Comparison of ENCODE assay signal across 8 mouse cellular contexts in the genomic region with DNA sequence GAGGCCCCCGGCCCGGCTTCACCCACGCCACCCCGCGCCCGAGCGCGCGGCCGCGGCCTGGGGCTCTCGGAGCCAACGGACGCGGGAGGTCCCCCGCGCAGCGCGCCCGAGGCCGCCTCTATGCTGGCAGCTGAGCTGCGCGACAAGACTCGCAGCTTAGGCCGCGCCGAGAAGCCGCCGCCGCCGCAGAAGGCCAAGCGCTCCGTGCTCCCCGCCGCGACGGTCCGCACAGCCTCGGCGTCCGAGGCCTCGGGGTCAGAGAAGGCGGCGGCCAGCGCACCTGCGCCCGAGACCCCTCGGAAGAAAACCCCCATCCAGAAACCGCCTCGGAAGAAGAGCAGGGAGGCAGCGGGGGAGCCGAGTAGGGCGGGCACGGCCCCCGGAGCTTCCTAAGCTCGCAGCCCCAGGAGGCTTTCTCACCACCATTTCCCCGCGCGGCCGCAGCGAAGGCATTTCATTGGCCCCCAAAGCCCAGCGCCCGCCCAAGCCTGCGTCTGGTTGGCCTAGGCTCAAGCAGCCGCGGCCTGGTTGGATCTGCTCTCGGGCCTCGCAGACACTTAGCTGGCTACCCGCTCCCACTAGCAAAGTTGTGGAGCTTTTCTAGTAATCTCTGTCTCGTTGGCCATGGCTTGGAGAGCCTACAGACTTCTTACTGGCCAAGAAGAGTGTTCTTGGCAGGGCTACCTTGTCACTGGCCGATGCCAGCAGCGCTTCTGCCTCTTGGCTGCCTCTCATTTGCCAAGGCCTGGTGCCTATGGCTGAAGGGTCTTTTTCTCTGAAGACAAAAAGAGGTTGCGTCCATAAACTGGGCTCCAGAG. TPM values are rescaled to one million over a fixed set of nuclear protein-coding genes. Genes with fewer than 3 reads are reported as not detected.
DNase-seq lines count a peak whose midpoint lies in the region; ATAC-seq lines count a peak whose summit lies in the region.

No protein-coding gene starts in this region.

- H3K4me1 ChIP-seq in hindbrain, embryonic 14.5 days (replicated peaks; ENCODE audit: control insufficient read depth, insufficient read depth, low read length): peaks cover 45% of the 10 kb centered on the region

- ATAC-seq in hindbrain, embryonic 14.5 days (ENCODE audit: low FRiP score): peak; percentile 89

- H3K9me3 ChIP-seq in hindbrain, embryonic 14.5 days (ENCODE audit: control insufficient read depth, low read length): no peaks in the 10 kb centered on the region

- peak; percentile 94 for DNase-seq in R1 (ENCODE audit: low read depth, low spot score)
- peak; percentile 92 to 93 for DNase-seq in cerebellum, postnatal 10 days
- DNase-seq in frontal cortex, postnatal 36 days (ENCODE audit: low spot score in 2 of 2): peak; percentile 85 to 90
- peak; percentile 88 for DNase-seq in hindbrain, embryonic 14.5 days (ENCODE audit: low spot score)
- DNase-seq in layer of hippocampus, postnatal 25 days (ENCODE audit: extremely low spot score in 1 of 2, low spot score in 1 of 2): peak; percentile 77 to 81
- DNase-seq in lung, postnatal 10 days: peak; percentile 90
- DNase-seq in retina, adult 2 months (ENCODE audit: low read depth, low spot score): peak; percentile 65
- DNase-seq in thymus, postnatal 14 days: peak; percentile 94

- peak overlapping the region; percentile 81 for H3K27ac ChIP-seq in hindbrain, embryonic 14.5 days

- H3K36me3 ChIP-seq in hindbrain, embryonic 14.5 days (replicated peaks; ENCODE audit: control insufficient read depth, insufficient read depth): no peaks in the 10 kb centered on the region

- peak overlapping the region; percentile 98 for H3K4me2 ChIP-seq in hindbrain, embryonic 14.5 days (replicated peaks)

- H3K27me3 ChIP-seq in hindbrain, embryonic 14.5 days (ENCODE audit: control insufficient read depth, insufficient read depth, low read length): peaks cover 46% of the 10 kb centered on the region

- peak overlapping the region; percentile 67 for H3K4me3 ChIP-seq in hindbrain, embryonic 14.5 days (replicated peaks; ENCODE audit: low read length)

- 1% methylated on average over 69 of the region's 73 CpGs for WGBS in hindbrain, embryonic 14.5 days

- H3K9ac ChIP-seq in hindbrain, embryonic 14.5 days: peak overlapping the region; percentile 92

RNA-seq across cellular contexts. Expression of a gene that starts 10.3 kb away (rescaled TPM):
- 2.9 and 3.4 TPM in 2 replicates for polyA plus RNA-seq in hindbrain, embryonic 14.5 days (2014; fragmentation: Nextera tagmentation; extraction: Ambion mirVana)
- 1 to 10 TPM; 2.7 to 2.8 TPM for total RNA-seq in layer of hippocampus, postnatal 25 days (2021)

RNA-seq across cellular contexts. Expression of a gene that starts 25.5 kb away (rescaled TPM):
- 6.0 and 6.1 TPM in 2 replicates for polyA plus RNA-seq in hindbrain, embryonic 14.5 days (2014; fragmentation: Nextera tagmentation; extraction: Ambion mirVana)
- total RNA-seq in layer of hippocampus, postnatal 25 days (2021): 1 to 10 TPM; 3.6 to 3.7 TPM

RNA-seq across cellular contexts. Expression of a gene that starts 30.8 kb away (rescaled TPM):
- 2.5 and 3.4 TPM in 2 replicates for polyA plus RNA-seq in hindbrain, embryonic 14.5 days (2014; fragmentation: Nextera tagmentation; extraction: Ambion mirVana)
- total RNA-seq in layer of hippocampus, postnatal 25 days (2021): 10 to 100 TPM; 12.9 to 13.5 TPM

RNA-seq across cellular contexts. Expression of a gene that starts 48.0 kb away (rescaled TPM):
- polyA plus RNA-seq in hindbrain, embryonic 14.5 days (2014; fragmentation: Nextera tagmentation; extraction: Ambion mirVana): 82.1 and 96.0 TPM in 2 replicates
- total RNA-seq in layer of hippocampus, postnatal 25 days (2021): 100 to 1,000 TPM in 1 of 2 experiments, 10 to 100 TPM in 1; 97.3 to 103 TPM

Comparison
In these comparisons a context has a peak if more than half of its experiments do, and no peak if none do; other contexts are left out.
1. Peak in every context shown above with its lines: DNase-seq, ATAC-seq, H3K4me3 ChIP-seq and H3K27ac ChIP-seq.